Mouse (Mus musculus): ENCODE data around the gene Socs1. TPM values are rescaled to one million over a fixed set of nuclear protein-coding genes. Genes with fewer than 3 reads are reported as not detected.

The Socs1 gene
- 2.4 and 2.5 TPM in 2 replicates for total RNA-seq (2012; rRNA removed)

GRCm38 (mm10) chr16:10785371-10786231, at the start of gene Socs1:
Gene Socs1, minus strand, starts transcription at chr16:10785536.
- peak; percentile 80 for DNase-seq (ENCODE audit: low read depth, low spot score)
- Histone ChIP-seq H3K27ac (ENCODE audit: insufficient read depth, low read depth, low read length, poor library complexity, severe bottlenecking) (peak within 1 kb of the TSS; percentile 47; the same call in 1 of the 2 replicates), H3K9me3 (ENCODE audit: control insufficient read depth, insufficient read depth, low read depth, low read length) (no peaks in the 10 kb centered on the region), H3K4me1 (ENCODE audit: control insufficient read depth in 2 of 2, insufficient read depth in 2 of 2, low read length in 2 of 2, poor library complexity in 1 of 2) (peaks cover 7 to 18% of the 10 kb centered on the region in 2 experiments; a peak in 2 of 4 replicates), H3K4me3 (ENCODE audit: insufficient read depth in 1 of 2, low read depth in 1 of 2, low read length in 2 of 2, poor library complexity in 1 of 2, severe bottlenecking in 1 of 2) (peak within 1 kb of the TSS; percentile 81 to 98), H3K36me3 (ENCODE audit: control insufficient read depth, insufficient read depth, low read length, poor library complexity, severe bottlenecking) (no peaks in the 10 kb centered on the region), H3K9ac (ENCODE audit: insufficient read depth, low read depth, low read length, poor library complexity, severe bottlenecking) (peak within 1 kb of the TSS; percentile 77)
- TF ChIP-seq HCFC1 (IDR thresholded peaks at IDR 0.05; ENCODE audit: borderline replicate concordance, insufficient read depth, low read length) (no peak), MAFK (IDR thresholded peaks at IDR 0.05; ENCODE audit: insufficient read depth, low read depth, low read length) (no peak), ZC3H11A (IDR thresholded peaks at IDR 0.05; ENCODE audit: borderline replicate concordance, low read depth, low read length) (no peak), ZNF384 (IDR thresholded peaks at IDR 0.05; ENCODE audit: low read depth, low read length) (no peak), CHD2 (IDR thresholded peaks at IDR 0.05; ENCODE audit: low read depth, low read length) (no peak)
- in situ Hi-C loops (cut with MboI; ENCODE audit: low sequenced_read_pairs in 2 of 2, unreplicated experiment in 2 of 2): loop anchor here in 1 of 2 experiments (10.0 kb wide), 1 partner anchor 371 kb away; the partner anchor contains the start of gene Nubp1

- Histone ChIP-seq H3K27ac (ENCODE audit: insufficient read depth, low read depth, low read length, poor library complexity, severe bottlenecking) (no peak overlapping the region), H3K4me1 (ENCODE audit: control insufficient read depth in 2 of 2, insufficient read depth in 2 of 2, low read length in 2 of 2, poor library complexity in 1 of 2) (peaks cover 2 to 4% of the 10 kb centered on the region in 2 experiments; a peak in 2 of 4 replicates), H3K4me3 (ENCODE audit: insufficient read depth in 1 of 2, low read depth in 1 of 2, low read length in 2 of 2, poor library complexity in 1 of 2, severe bottlenecking in 1 of 2) (peak overlapping the region; percentile 65 to 95; a peak in 3 of 4 replicates), H3K9ac (ENCODE audit: insufficient read depth, low read depth, low read length, poor library complexity, severe bottlenecking) (no peak overlapping the region), H3K36me3 (ENCODE audit: control insufficient read depth, insufficient read depth, low read length, poor library complexity, severe bottlenecking) (no peaks in the 10 kb centered on the region), H3K9me3 (ENCODE audit: control insufficient read depth, insufficient read depth, low read depth, low read length) (no peaks in the 10 kb centered on the region)
- in situ Hi-C loops (cut with MboI; ENCODE audit: low sequenced_read_pairs in 2 of 2, unreplicated experiment in 2 of 2): no loop called here
- no peak for TF ChIP-seq HCFC1 (IDR thresholded peaks at IDR 0.05; ENCODE audit: borderline replicate concordance, insufficient read depth, low read length)
- 0 out of 2 replicates have a peak, but pooled peaks have one; percentile 35 for TF ChIP-seq MAFK (IDR thresholded peaks at IDR 0.05; ENCODE audit: insufficient read depth, low read depth, low read length)
- no peak for DNase-seq (ENCODE audit: low read depth, low spot score)
Observed at GRCm38 (mm10) chr16:10834542-10834910, 49.2 kb upstream of the Socs1 start.

- in situ Hi-C loops (cut with MboI; ENCODE audit: low sequenced_read_pairs in 2 of 2, unreplicated experiment in 2 of 2): no loop called here
- no peak overlapping the region for H3K9ac ChIP-seq (ENCODE audit: insufficient read depth, low read depth, low read length, poor library complexity, severe bottlenecking)
- TF ChIP-seq MAFK (IDR thresholded peaks at IDR 0.05; ENCODE audit: insufficient read depth, low read depth, low read length) (no peak), HCFC1 (IDR thresholded peaks at IDR 0.05; ENCODE audit: borderline replicate concordance, insufficient read depth, low read length) (no peak), ZC3H11A (IDR thresholded peaks at IDR 0.05; ENCODE audit: borderline replicate concordance, low read depth, low read length) (no peak), ZNF384 (IDR thresholded peaks at IDR 0.05; ENCODE audit: low read depth, low read length) (no peak), CHD2 (IDR thresholded peaks at IDR 0.05; ENCODE audit: low read depth, low read length) (no peak)
- H3K4me1 ChIP-seq (ENCODE audit: control insufficient read depth in 2 of 2, insufficient read depth in 2 of 2, low read length in 2 of 2, poor library complexity in 1 of 2): no peaks in the 10 kb centered on the region; a peak in 1 of 4 replicates
- no peak overlapping the region for H3K27ac ChIP-seq (ENCODE audit: insufficient read depth, low read depth, low read length, poor library complexity, severe bottlenecking)
- no peaks in the 10 kb centered on the region for H3K36me3 ChIP-seq (ENCODE audit: control insufficient read depth, insufficient read depth, low read length, poor library complexity, severe bottlenecking)
- no peak for DNase-seq (ENCODE audit: low read depth, low spot score)
- no peak overlapping the region for H3K4me3 ChIP-seq (ENCODE audit: insufficient read depth in 1 of 2, low read depth in 1 of 2, low read length in 2 of 2, poor library complexity in 1 of 2, severe bottlenecking in 1 of 2)
- no peaks in the 10 kb centered on the region for H3K9me3 ChIP-seq (ENCODE audit: control insufficient read depth, insufficient read depth, low read depth, low read length)
Observed at GRCm38 (mm10) chr16:10828461-10828805, 43.1 kb upstream of the Socs1 start.

- Histone ChIP-seq H3K27ac (ENCODE audit: insufficient read depth, low read depth, low read length, poor library complexity, severe bottlenecking) (no peak overlapping the region), H3K4me3 (ENCODE audit: insufficient read depth in 1 of 2, low read depth in 1 of 2, low read length in 2 of 2, poor library complexity in 1 of 2, severe bottlenecking in 1 of 2) (no peak overlapping the region), H3K36me3 (ENCODE audit: control insufficient read depth, insufficient read depth, low read length, poor library complexity, severe bottlenecking) (no peaks in the 10 kb centered on the region), H3K9ac (ENCODE audit: insufficient read depth, low read depth, low read length, poor library complexity, severe bottlenecking) (no peak overlapping the region), H3K4me1 (ENCODE audit: control insufficient read depth in 2 of 2, insufficient read depth in 2 of 2, low read length in 2 of 2, poor library complexity in 1 of 2) (no peaks in the 10 kb centered on the region; a peak in 1 of 4 replicates), H3K9me3 (ENCODE audit: control insufficient read depth, insufficient read depth, low read depth, low read length) (no peaks in the 10 kb centered on the region)
- in situ Hi-C loops (cut with MboI; ENCODE audit: low sequenced_read_pairs in 2 of 2, unreplicated experiment in 2 of 2): no loop called here
- no peak for DNase-seq (ENCODE audit: low read depth, low spot score)
- no peak for TF ChIP-seq ZC3H11A (IDR thresholded peaks at IDR 0.05; ENCODE audit: borderline replicate concordance, low read depth, low read length)
- TF ChIP-seq HCFC1 (IDR thresholded peaks at IDR 0.05; ENCODE audit: borderline replicate concordance, insufficient read depth, low read length): no peak
- no peak for TF ChIP-seq MAFK (IDR thresholded peaks at IDR 0.05; ENCODE audit: insufficient read depth, low read depth, low read length)
- TF ChIP-seq ZNF384 (IDR thresholded peaks at IDR 0.05; ENCODE audit: low read depth, low read length): no peak
Observed at GRCm38 (mm10) chr16:10827766-10828460, 42.6 kb upstream of the Socs1 start.

All from ES-E14 (cell line).